Mouse (Mus musculus) heart, postnatal 0 days (tissue): Measurements from ENCODE around the gene Olfr632.
"Not testable (repeated sequence)": the region's sequence is repeated elsewhere in the genome, so short reads cannot be mapped to it uniquely, and the experiment has no call there.

Experiments
- CTCF ChIP-seq: IDR thresholded peaks from 2 replicates; pipeline ENCODE4 v1.5.1; 2016; ENCODE audit warnings: antibody characterized with exemption, control low read depth, low read depth
- EP300 ChIP-seq: IDR thresholded peaks from 2 replicates; pipeline ENCODE4 v1.6.1; 2016; ENCODE audit warnings: antibody characterized with exemption, low read depth

GRCm38 (mm10) chr7:103966873-103967272, 32.7 kb downstream of the Olfr632 start:
- TF ChIP-seq CTCF, EP300: not testable (repeated sequence)
